Mouse (Mus musculus) limb, embryonic 10.5 days (tissue): ENCODE data around the gene Gm10203. TPM values are rescaled to one million over a fixed set of nuclear protein-coding genes. Genes with fewer than 3 reads are reported as not detected.

Experiments used
- DNase-seq: peaks from one replicate; pipeline ENCODE4 v3.0.0-alpha.2; 2017; ENCODE audit warnings: low spot score
- H3K27ac ChIP-seq: fragments of 300-500 bp; sonication (generic); 2 replicates; pipeline ENCODE4 v1.5.1; 2016; ENCODE audit warnings: mild to moderate bottlenecking
- H3K27me3 ChIP-seq: fragments of 300-500 bp; sonication (generic); 2 replicates; pipeline ENCODE4 v1.6.1; 2016; ENCODE audit warnings: low read depth, mild to moderate bottlenecking; ENCODE audit not compliant: poor library complexity, severe bottlenecking
- H3K36me3 ChIP-seq: fragments of 300-500 bp; sonication (generic); 2 replicates; pipeline ENCODE4 v1.6.1; 2016; ENCODE audit warnings: mild to moderate bottlenecking, moderate library complexity
- H3K4me1 ChIP-seq: fragments of 300-500 bp; sonication (generic); 2 replicates; pipeline ENCODE4 v1.6.1; 2016
- H3K4me3 ChIP-seq: fragments of 300-500 bp; sonication (generic); 2 replicates; pipeline ENCODE4 v1.5.1; 2016; ENCODE audit warnings: mild to moderate bottlenecking, moderate library complexity
- H3K9me3 ChIP-seq: fragments of 300-500 bp; sonication (generic); replicated peaks from 2 replicates; pipeline ENCODE4 v1.6.1; 2016; ENCODE audit warnings: mild to moderate bottlenecking
- WGBS: fragments of 180-500 bp; shearing (Covaris S2); methylation state at CpG from one replicate; pipeline ENCODE4 v1.1.7; 2016; 5-methylcytosine and 5-hydroxymethylcytosine counted together
- polyA plus RNA-seq: library from polyadenylated mRNA; unstranded; fragments of >200 nt; fragmentation: Nextera tagmentation; extraction: Ambion mirVana; gene quantifications from 2 replicates; pipeline ENCODE4 v1.2.1, GENCODE M21; 2016

Gene Gm10203
- polyA plus RNA-seq, 1 experiment from 2014 or later, result not detected

- WGBS, result 86% methylated on average over 3 of the region's 3 CpGs
- no peak for DNase-seq
- Histone ChIP-seq H3K9me3 (no peaks in the 10 kb centered on the region), H3K4me3 (no peak overlapping the region), H3K4me1 (no peaks in the 10 kb centered on the region), H3K27ac (no peak overlapping the region), H3K27me3 (no peaks in the 10 kb centered on the region), H3K36me3 (no peaks in the 10 kb centered on the region)
Measured at GRCm38 (mm10) chr6:149107615-149108014, 22.4 kb upstream of the Gm10203 start.

- H3K36me3 ChIP-seq, result no peaks in the 10 kb centered on the region
- WGBS, result 81% methylated on average over 2 of the region's 2 CpGs
- H3K27ac ChIP-seq, result no peak overlapping the region
- no peaks in the 10 kb centered on the region for H3K9me3 ChIP-seq
- H3K4me1 ChIP-seq, result no peaks in the 10 kb centered on the region
- H3K27me3 ChIP-seq, result no peaks in the 10 kb centered on the region
- no peak overlapping the region for H3K4me3 ChIP-seq
- no peak for DNase-seq
Measured at GRCm38 (mm10) chr6:149108909-149109308, 21.1 kb upstream of the Gm10203 start.

GRCm38 (mm10) chr6:149116992-149117391 is 13.0 kb upstream of the Gm10203 start:
- H3K27ac ChIP-seq, result no peak overlapping the region
- H3K27me3 ChIP-seq, result no peaks in the 10 kb centered on the region

DNA sequence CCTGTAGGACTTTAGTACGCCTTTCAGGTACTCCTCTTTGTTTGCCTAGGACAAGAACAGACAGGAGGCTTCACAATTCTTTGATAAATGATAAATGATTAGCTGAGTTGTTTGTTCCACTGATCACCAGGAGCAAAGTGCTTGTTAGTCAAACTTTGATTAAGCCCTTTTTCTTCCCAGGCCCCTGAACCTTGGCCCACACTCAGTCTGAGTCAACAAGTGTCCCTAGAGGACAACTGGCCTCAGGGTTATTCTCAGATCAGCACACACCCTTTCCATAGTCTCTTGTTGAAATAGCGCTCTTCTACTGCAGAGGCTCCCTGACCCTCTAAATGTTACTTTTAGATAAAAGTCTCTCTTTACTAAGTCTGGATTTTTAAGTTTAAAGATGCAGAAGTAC is 11.0 kb upstream of the Gm10203 start:
- Histone ChIP-seq H3K27ac (no peak overlapping the region), H3K27me3 (no peaks in the 10 kb centered on the region), H3K36me3 (no peaks in the 10 kb centered on the region), H3K4me1 (no peaks in the 10 kb centered on the region), H3K4me3 (no peak overlapping the region), H3K9me3 (no peaks in the 10 kb centered on the region)
- 72% methylated on average over 2 of the region's 2 CpGs for WGBS
- no peak for DNase-seq

More at GRCm38 (mm10) chr6:149116992-149117391, 13.0 kb upstream of the Gm10203 start:
- DNase-seq, result no peak
- no peaks in the 10 kb centered on the region for H3K36me3 ChIP-seq
- H3K4me3 ChIP-seq, result no peak overlapping the region
- H3K9me3 ChIP-seq, result no peaks in the 10 kb centered on the region
- no peaks in the 10 kb centered on the region for H3K4me1 ChIP-seq

GRCm38 (mm10) chr6:149119853-149120252 is 10.1 kb upstream of the Gm10203 start:
- Histone ChIP-seq H3K4me1 (no peaks in the 10 kb centered on the region), H3K27me3 (no peaks in the 10 kb centered on the region), H3K36me3 (no peaks in the 10 kb centered on the region), H3K27ac (no peak overlapping the region), H3K4me3 (no peak overlapping the region), H3K9me3 (no peaks in the 10 kb centered on the region)
- 43% methylated on average over 2 of the region's 2 CpGs for WGBS
- no peak for DNase-seq

- whole genome bisulfite sequencing, result 85% methylated on average over 3 of the region's 3 CpGs
- H3K27me3 ChIP-seq, result no peaks in the 10 kb centered on the region
Measured at GRCm38 (mm10) chr6:149123042-149123441, 6.9 kb upstream of the Gm10203 start.

GRCm38 (mm10) chr6:149126675-149127074 is 3.3 kb upstream of the Gm10203 start:
- no peak overlapping the region for H3K27ac ChIP-seq
- no peaks in the 10 kb centered on the region for H3K9me3 ChIP-seq
- H3K4me1 ChIP-seq, result no peaks in the 10 kb centered on the region
- H3K4me3 ChIP-seq, result no peak overlapping the region
- H3K27me3 ChIP-seq, result no peaks in the 10 kb centered on the region
- 66% methylated on average over 4 of the region's 4 CpGs for WGBS
- peak; percentile 42 for DNase-seq
- no peaks in the 10 kb centered on the region for H3K36me3 ChIP-seq

More at GRCm38 (mm10) chr6:149123042-149123441, 6.9 kb upstream of the Gm10203 start:
- Histone ChIP-seq H3K9me3 (no peaks in the 10 kb centered on the region), H3K4me3 (no peak overlapping the region), H3K36me3 (no peaks in the 10 kb centered on the region), H3K27ac (no peak overlapping the region), H3K4me1 (no peaks in the 10 kb centered on the region)
- no peak for DNase-seq

DNA sequence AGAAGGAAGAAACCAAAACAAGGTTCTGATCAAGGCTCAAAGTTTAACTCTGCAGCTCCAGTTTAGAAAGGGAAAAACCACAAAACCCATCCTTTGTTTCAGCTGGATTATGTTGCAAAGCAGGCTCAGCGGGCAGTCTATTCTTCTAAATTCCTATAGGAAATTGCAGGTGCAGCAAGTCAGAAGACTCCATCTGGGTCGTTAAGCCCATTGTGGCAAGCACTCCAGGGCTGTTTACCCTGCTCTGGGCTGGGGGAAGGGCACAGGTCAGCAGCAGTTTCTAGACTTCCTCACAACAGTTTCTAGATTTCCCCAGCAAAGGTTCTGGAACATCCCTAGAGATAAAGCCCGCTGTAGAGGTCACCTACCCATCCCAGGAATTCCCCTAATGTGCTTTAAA is 1.1 kb downstream of the Gm10203 start:
- 34% methylated on average over 3 of the region's 3 CpGs for WGBS
- H3K4me3 ChIP-seq, result no peak overlapping the region
- no peaks in the 10 kb centered on the region for H3K36me3 ChIP-seq
- no peaks in the 10 kb centered on the region for H3K27me3 ChIP-seq
- H3K9me3 ChIP-seq, result no peaks in the 10 kb centered on the region
- peaks cover 12% of the 10 kb centered on the region for H3K4me1 ChIP-seq
- H3K27ac ChIP-seq, result no peak overlapping the region
- DNase-seq, result no peak

DNA sequence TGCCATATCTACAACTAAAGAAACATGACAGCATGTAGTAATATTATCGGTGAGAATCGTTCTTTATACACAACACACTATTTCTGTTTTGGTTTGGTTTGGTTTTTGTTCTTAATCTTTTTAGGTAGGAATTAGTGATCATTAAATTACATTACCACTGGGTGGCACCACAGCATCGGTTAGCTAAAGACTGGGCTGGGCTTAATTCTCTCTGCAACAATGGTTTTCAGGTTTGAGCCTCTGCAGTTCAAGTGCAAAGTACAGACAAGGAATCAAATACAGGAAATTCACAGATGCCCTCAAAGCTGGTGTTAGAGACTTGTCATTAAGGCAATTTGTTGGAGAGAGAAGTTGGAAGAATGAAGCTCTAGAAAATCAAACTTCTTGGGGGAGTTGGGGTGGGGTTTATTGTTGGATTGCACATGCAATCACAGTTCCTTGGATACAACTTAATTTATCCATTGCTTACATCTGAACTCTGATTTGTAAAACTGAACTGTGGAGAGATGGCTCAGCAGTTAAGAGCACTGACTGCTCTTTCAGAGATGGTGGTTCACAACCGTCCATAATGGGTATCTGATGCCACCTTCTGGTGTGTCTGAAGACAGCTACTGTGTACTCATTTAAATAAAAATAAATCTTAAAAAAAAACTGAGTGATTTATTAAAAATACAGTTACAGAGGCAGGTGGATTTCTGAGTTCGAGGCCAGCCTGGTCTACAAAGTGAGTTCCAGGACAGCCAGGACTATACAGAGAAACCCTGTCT is 2.5 kb downstream of the Gm10203 start:
- no peak for DNase-seq
- H3K36me3 ChIP-seq, result no peaks in the 10 kb centered on the region
- H3K27me3 ChIP-seq, result no peaks in the 10 kb centered on the region
- H3K4me1 ChIP-seq, result peaks cover 12% of the 10 kb centered on the region
- no peaks in the 10 kb centered on the region for H3K9me3 ChIP-seq
- H3K27ac ChIP-seq, result no peak overlapping the region
- H3K4me3 ChIP-seq, result no peak overlapping the region
- WGBS, result 30% methylated on average over 5 of the region's 5 CpGs

- Histone ChIP-seq H3K27me3 (no peaks in the 10 kb centered on the region), H3K4me1 (peaks cover 12% of the 10 kb centered on the region), H3K4me3 (no peak overlapping the region), H3K9me3 (no peaks in the 10 kb centered on the region), H3K27ac (no peak overlapping the region), H3K36me3 (no peaks in the 10 kb centered on the region)
- DNase-seq, result no peak
- WGBS, result 5% methylated on average over 5 of the region's 5 CpGs
Measured at GRCm38 (mm10) chr6:149134391-149135150, 4.6 kb downstream of the Gm10203 start.

GRCm38 (mm10) chr6:149135631-149136030 is 5.7 kb downstream of the Gm10203 start:
- H3K27me3 ChIP-seq, result no peaks in the 10 kb centered on the region
- no peak overlapping the region for H3K27ac ChIP-seq
- H3K36me3 ChIP-seq, result no peaks in the 10 kb centered on the region
- no peaks in the 10 kb centered on the region for H3K9me3 ChIP-seq
- H3K4me1 ChIP-seq, result peaks cover 12% of the 10 kb centered on the region
- no peak for DNase-seq
- H3K4me3 ChIP-seq, result no peak overlapping the region
- WGBS, result 69% methylated on average over 6 of the region's 6 CpGs

DNA sequence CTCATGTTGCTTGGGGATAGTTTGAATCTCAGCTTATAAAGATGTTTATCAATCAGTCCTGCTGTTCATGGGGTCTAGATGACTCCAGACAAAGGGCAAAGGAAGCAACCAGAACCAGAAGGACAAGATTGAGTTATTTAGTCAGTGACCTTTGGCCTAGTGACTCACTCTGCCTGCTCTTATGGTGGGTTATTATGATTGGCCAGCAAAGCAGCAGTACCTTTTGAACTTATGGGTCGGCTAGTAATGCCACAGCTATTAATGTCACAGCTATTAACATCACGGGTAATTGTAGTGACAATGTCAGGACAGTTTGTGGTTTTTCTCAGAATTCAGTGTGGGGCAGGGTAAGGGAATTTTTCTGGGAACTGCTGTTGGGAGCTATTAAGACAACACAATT is 8.0 kb downstream of the Gm10203 start:
- no peaks in the 10 kb centered on the region for H3K27me3 ChIP-seq
- no peak for DNase-seq
- 54% methylated on average over 2 of the region's 2 CpGs for WGBS
- peaks cover 20% of the 10 kb centered on the region for H3K4me1 ChIP-seq
- no peak overlapping the region for H3K27ac ChIP-seq
- peaks cover 4% of the 10 kb centered on the region; the same call in 1 of the 2 replicates for H3K36me3 ChIP-seq
- H3K4me3 ChIP-seq, result no peak overlapping the region
- H3K9me3 ChIP-seq, result no peaks in the 10 kb centered on the region

- H3K27me3 ChIP-seq, result no peaks in the 10 kb centered on the region
- WGBS, result 93% methylated on average over 3 of the region's 3 CpGs
- DNase-seq, result no peak
Measured at GRCm38 (mm10) chr6:149139011-149139410, 9.0 kb downstream of the Gm10203 start.

More at GRCm38 (mm10) chr6:149139011-149139410, 9.0 kb downstream of the Gm10203 start:
- Histone ChIP-seq H3K27ac (no peak overlapping the region), H3K4me3 (no peak overlapping the region), H3K36me3 (peaks cover 9% of the 10 kb centered on the region), H3K4me1 (peaks cover 19% of the 10 kb centered on the region), H3K9me3 (no peaks in the 10 kb centered on the region)
